Mouse (Mus musculus) gastrocnemius, postnatal 36 days (tissue): Measurements from ENCODE around the gene Scgb1c1. TPM values are rescaled to one million over a fixed set of nuclear protein-coding genes. Genes with fewer than 3 reads are reported as not detected.

ENCODE experiments used
- DNase-seq, 2 experiments: peaks; one replicate each; pipeline ENCODE4 v3.0.0; 2022
- intact Hi-C: fragments of 180-260 bp; cut with DNase I; formaldehyde crosslinking; loops from one replicate; pipeline ENCODE4 v1.15.1; 2025
- total RNA-seq, 2 experiments: library from RNA; stranded (reverse); gene quantifications; 2 replicates each; pipeline ENCODE4 v1.2.3; 2021

Gene Scgb1c1
- total RNA-seq, 2 experiments from 2014 or later, result not detected

- no peak for DNase-seq
- intact Hi-C loops, result loop anchor here (5.0 to 10.0 kb wide), 2 partner anchors 206 to 334 kb away; partner anchors contain the start of gene Rnh1
These were observed 4.3 kb upstream of the Scgb1c1 start for GRCm38 (mm10) chr7:140840750-140841735.

DNA sequence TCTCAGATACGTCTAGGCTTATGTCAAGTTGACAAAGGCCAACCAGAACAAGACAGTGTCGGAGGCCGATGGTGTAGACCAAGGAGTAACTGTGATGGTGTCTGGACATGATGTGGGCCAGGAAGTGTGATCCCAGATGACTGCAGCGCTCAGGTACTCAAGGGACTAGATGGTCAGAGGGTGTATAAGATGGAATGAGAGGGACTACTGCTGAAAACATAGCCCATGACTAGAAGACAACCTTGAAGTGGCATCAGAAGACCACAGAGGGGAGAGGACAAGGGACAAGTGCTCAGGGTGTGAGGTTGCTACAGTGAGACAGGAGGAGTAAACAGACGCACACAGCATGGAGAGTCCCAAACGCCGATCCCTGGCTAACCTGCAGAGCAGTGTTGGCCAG, 1.5 kb upstream of the Scgb1c1 start:
- DNase-seq, result no peak
- intact Hi-C loops, result loop anchor here (5.0 to 10.0 kb wide), 2 partner anchors 203 to 331 kb away; partner anchors contain the start of gene Rnh1

DNA sequence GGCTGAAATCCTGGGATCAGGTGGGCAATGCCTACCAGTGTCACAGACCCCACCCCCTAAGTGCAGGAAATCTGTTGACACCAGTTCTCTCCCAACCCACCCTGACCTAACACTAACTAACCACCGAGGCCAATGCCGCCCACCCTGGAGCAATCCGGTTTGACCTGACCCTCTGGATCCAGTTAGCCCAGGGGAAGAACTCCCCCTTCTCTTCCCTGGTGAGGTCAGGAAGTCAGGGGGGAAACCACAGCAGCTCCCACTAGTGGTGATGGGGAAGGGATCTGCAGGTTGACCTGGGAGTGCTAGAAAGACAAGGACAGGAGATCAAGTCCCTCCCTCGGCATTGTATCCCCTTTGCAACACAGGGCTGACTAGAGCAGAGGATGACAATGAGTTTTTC, 336 bp downstream of the Scgb1c1 start:
- DNase-seq, result no peak
- intact Hi-C loops, result loop anchor here (1.0 to 10.0 kb wide), 3 partner anchors 58 to 329 kb away; partner anchors contain the start of gene Rnh1

GRCm38 (mm10) chr7:140846676-140847075, 1.3 kb downstream of the Scgb1c1 start:
- intact Hi-C loops, result loop anchor here (5.0 to 10.0 kb wide), 2 partner anchors 221 to 328 kb away; partner anchors contain the start of gene Rnh1
- DNase-seq, result no peak

GRCm38 (mm10) chr7:140847755-140848580, 2.6 kb downstream of the Scgb1c1 start, which contains the start of gene Odf3:
Gene Odf3 (plus strand): TSS chr7:140847805.
- intact Hi-C loops, result loop anchor here (5.0 to 10.0 kb wide), 2 partner anchors 219 to 327 kb away; partner anchors contain the start of gene Rnh1
- DNase-seq, result no peak

DNA sequence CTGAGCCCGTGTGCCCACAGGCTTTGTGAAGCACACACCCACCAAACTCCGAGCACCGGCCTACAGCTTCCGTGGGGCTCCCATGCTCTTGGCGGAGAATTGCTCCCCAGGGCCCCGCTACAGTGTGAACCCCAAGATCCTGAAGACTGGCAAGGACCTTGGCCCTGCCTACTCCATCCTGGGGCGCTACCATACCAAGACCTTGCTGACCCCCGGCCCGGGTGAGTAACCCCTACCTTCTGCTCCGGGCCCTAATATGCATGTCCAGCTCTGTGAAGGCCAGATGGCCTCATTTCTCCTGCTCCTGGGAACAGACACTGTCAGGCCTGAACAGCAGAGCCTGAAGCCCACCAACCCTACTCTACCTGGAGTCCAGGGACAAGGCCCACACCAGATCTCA, 3.2 kb downstream of the Scgb1c1 start:
- no peak for DNase-seq
- intact Hi-C loops, result loop anchor here (5.0 to 10.0 kb wide), 2 partner anchors 219 to 326 kb away; partner anchors contain the start of gene Rnh1

- DNase-seq, result no peak
- intact Hi-C loops, result no loop called here
These were observed 6.6 kb downstream of the Scgb1c1 start for GRCm38 (mm10) chr7:140851916-140852315.

DNA sequence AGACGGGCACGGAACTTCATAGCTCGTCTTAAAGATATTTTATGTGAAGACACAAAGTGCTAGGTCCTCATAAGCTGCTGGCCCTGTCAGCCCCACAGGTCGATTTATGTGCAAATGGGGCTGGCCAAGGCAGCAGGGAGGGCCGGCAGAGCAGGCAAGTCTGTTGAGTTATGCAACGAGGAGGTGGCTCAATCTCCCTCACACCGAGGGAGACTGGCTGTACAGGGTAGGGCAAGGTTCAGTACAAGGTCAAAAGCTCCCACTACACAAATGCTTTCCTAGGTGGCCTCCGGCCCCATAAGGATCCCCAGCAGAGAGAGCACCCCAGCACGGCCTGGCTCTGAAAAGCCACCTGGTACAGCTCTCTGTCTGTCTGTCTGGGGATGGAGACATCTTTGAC, 8.0 kb downstream of the Scgb1c1 start:
- intact Hi-C loops, result no loop called here
- DNase-seq, result no peak

DNA sequence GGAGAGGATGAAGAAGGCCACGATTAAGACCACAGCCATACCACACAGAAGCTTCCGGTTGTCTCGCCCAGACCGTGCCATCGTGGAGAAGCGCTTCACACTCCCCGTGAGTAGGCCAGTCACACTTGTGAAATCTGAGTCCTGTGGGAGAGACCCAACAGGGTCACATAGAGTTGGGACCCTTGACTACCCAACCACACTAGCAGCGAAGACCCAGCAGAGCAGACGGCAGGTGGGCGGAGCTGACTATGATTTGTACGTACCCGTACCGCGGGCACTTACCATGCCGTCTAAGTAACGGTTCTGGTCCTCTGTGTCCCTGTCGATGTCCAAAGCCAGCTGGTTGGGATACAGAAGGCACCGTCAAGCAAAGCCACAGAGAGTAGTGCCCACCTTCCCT, 9.1 kb downstream of the Scgb1c1 start:
- no peak for DNase-seq
- intact Hi-C loops, result loop anchor here (2.0 kb wide), 1 partner anchor 48 kb away; no protein-coding TSS in a partner anchor

GRCm38 (mm10) chr7:140855181-140855580, 9.8 kb downstream of the Scgb1c1 start:
- intact Hi-C loops, result loop anchor here (2.0 kb wide), 1 partner anchor 48 kb away; no protein-coding TSS in a partner anchor
- no peak for DNase-seq

GRCm38 (mm10) chr7:140855860-140856784, 10.8 kb downstream of the Scgb1c1 start, which contains the start of gene Gm45785:
Gene Gm45785 (minus strand): TSS chr7:140856331.
- DNase-seq, result peak; percentile 75 to 80
- intact Hi-C loops, result loop anchor here (2.0 kb wide), 2 partner anchors 25 to 47 kb away; partner anchors contain the start of gene Psmd13

GRCm38 (mm10) chr7:140856785-140857549, 11.6 kb downstream of the Scgb1c1 start, which contains the start of gene Ric8a:
Gene Ric8a (plus strand): TSS chr7:140856957.
- peak; percentile 87 to 88 for DNase-seq
- intact Hi-C loops, result loop anchor here (2.0 kb wide), 1 partner anchor 24 kb away; the partner anchor contains the start of gene Psmd13

- intact Hi-C loops, result loop anchor here (2.0 kb wide), 1 partner anchor 23 kb away; the partner anchor contains the start of gene Psmd13
- DNase-seq, result no peak
These were observed 12.5 kb downstream of the Scgb1c1 start, which contains the start of gene Bet1l for GRCm38 (mm10) chr7:140857550-140858505. Gene Bet1l (minus strand): TSS chr7:140857577.

DNA sequence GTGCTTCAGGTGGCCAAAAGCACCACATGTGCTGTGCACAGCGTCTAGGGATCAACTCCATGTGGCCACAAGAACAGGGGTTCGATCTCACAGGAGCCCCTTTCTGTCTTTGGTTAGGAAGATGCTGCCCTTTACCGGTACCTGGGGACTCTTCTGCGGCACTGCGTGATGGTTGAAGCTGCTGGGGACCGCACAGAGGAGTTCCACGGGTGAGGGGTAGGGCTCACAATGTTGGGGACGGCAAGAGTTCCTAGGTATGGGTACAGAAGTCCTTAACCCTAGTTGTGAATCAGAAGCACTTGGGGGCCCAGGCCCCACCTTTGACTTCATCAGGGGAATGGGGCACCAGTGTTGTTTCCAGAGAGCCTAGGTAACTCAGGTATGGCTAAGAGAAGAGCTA, 13.4 kb downstream of the Scgb1c1 start:
- intact Hi-C loops, result no loop called here
- no peak for DNase-seq

GRCm38 (mm10) chr7:140859997-140860396, 14.7 kb downstream of the Scgb1c1 start:
- no peak for DNase-seq
- intact Hi-C loops, result no loop called here

GRCm38 (mm10) chr7:140860728-140861127, 15.4 kb downstream of the Scgb1c1 start:
- no peak for DNase-seq
- intact Hi-C loops, result no loop called here

DNA sequence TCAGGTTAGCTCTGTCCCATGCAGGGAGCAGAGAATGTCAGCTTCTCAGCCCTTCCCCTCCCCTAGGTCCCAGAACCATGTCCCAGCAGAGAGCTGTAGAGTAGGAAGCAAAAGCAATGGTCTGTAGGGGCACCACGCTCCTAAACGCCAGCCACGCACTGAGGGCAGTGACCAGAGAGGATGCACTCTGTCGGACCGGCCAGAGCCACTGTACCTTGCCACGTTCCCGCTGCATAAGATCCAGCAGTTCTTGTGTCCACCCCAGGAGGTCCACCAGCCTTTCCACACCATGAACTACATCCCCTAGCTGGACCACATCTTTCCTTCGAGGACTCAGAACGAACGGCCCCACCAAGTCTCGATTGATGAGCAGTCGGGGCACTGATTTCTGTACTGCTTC, 19.4 kb downstream of the Scgb1c1 start:
- no peak for DNase-seq
- intact Hi-C loops, result no loop called here
